Mouse (Mus musculus) hindbrain, embryonic 12.5 days (tissue): ENCODE measurements around the gene Hoxa11. TPM values are rescaled to one million over a fixed set of nuclear protein-coding genes. Genes with fewer than 3 reads are reported as not detected.

Experiments used
- ATAC-seq: fragments of 200-750 bp; cut with Nextera tagmentation; 2 replicates; pipeline ENCODE4 v1.8.0; 2017; ENCODE audit warnings: moderate TSS enrichment; ENCODE audit not compliant: low FRiP score
- H3K27ac ChIP-seq: fragments of 300-500 bp; sonication (generic); 2 replicates; pipeline ENCODE4 v1.5.1; 2016; ENCODE audit warnings: mild to moderate bottlenecking
- H3K27me3 ChIP-seq: fragments of 300-500 bp; sonication (generic); 2 replicates; pipeline ENCODE4 v1.6.1; 2016; ENCODE audit warnings: mild to moderate bottlenecking
- H3K36me3 ChIP-seq: fragments of 300-500 bp; sonication (generic); 2 replicates; pipeline ENCODE4 v1.6.1; 2016; ENCODE audit warnings: mild to moderate bottlenecking
- H3K4me1 ChIP-seq: fragments of 300-500 bp; sonication (generic); 2 replicates; pipeline ENCODE4 v1.6.1; 2016
- H3K4me2 ChIP-seq: fragments of 300-500 bp; sonication (generic); replicated peaks from 2 replicates; pipeline ENCODE4 v1.6.1; 2016; ENCODE audit warnings: mild to moderate bottlenecking
- H3K4me3 ChIP-seq: fragments of 300-500 bp; sonication (generic); 2 replicates; pipeline ENCODE4 v1.5.1; 2016; ENCODE audit warnings: mild to moderate bottlenecking
- H3K9ac ChIP-seq: fragments of 300-500 bp; sonication (generic); 2 replicates; pipeline ENCODE4 v1.6.1; 2016; ENCODE audit warnings: mild to moderate bottlenecking, moderate library complexity
- H3K9me3 ChIP-seq: fragments of 300-500 bp; sonication (generic); replicated peaks from 2 replicates; pipeline ENCODE4 v1.6.1; 2016; ENCODE audit warnings: mild to moderate bottlenecking
- WGBS: fragments of 180-500 bp; shearing (Covaris S2); methylation state at CpG from one replicate; pipeline ENCODE4 v1.1.7; 2016; 5-methylcytosine and 5-hydroxymethylcytosine counted together
- polyA plus RNA-seq: library from polyadenylated mRNA; unstranded; fragments of >200 nt; fragmentation: Nextera tagmentation; extraction: Ambion mirVana; gene quantifications from 2 replicates; pipeline ENCODE4 v1.2.1, GENCODE M21; 2016

The Hoxa11 gene
- polyA plus RNA-seq, 1 experiment from 2014 or later, result not detected

GRCm38 (mm10) chr6:52262463-52263320 lies 17.1 kb upstream of the Hoxa11 start:
- Histone ChIP-seq H3K9me3 (no peaks in the 10 kb centered on the region), H3K4me3 (no peak overlapping the region), H3K4me2 (no peak overlapping the region), H3K4me1 (peaks cover 9% of the 10 kb centered on the region), H3K36me3 (no peaks in the 10 kb centered on the region), H3K27me3 (peaks cover 89% of the 10 kb centered on the region), H3K9ac (no peak overlapping the region), H3K27ac (no peak overlapping the region)
- WGBS, result 1% methylated on average over 24 of the region's 24 CpGs
- no peak for ATAC-seq

GRCm38 (mm10) chr6:52261751-52262462 lies 16.3 kb upstream of the Hoxa11 start:
- ATAC-seq, result no peak
- H3K9ac ChIP-seq, result no peak overlapping the region
- no peak overlapping the region for H3K4me3 ChIP-seq
- 2% methylated on average over 9 of the region's 9 CpGs for WGBS
- no peaks in the 10 kb centered on the region for H3K36me3 ChIP-seq
- H3K27ac ChIP-seq, result no peak overlapping the region
- H3K4me2 ChIP-seq, result no peak overlapping the region
- H3K9me3 ChIP-seq, result no peaks in the 10 kb centered on the region
- H3K4me1 ChIP-seq, result peaks cover 9% of the 10 kb centered on the region
- peaks cover 91% of the 10 kb centered on the region for H3K27me3 ChIP-seq

- Histone ChIP-seq H3K4me2 (peak within 1 kb of the TSS; percentile 41), H3K36me3 (no peaks in the 10 kb centered on the region), H3K4me1 (peaks cover 9% of the 10 kb centered on the region), H3K4me3 (peak within 1 kb of the TSS; percentile 26), H3K27me3 (peaks cover 90% of the 10 kb centered on the region), H3K9ac (no peak within 1 kb of the TSS), H3K27ac (no peak within 1 kb of the TSS), H3K9me3 (no peaks in the 10 kb centered on the region)
- WGBS, result 2% methylated on average over 44 of the region's 72 CpGs
- no peak for ATAC-seq
Measured at GRCm38 (mm10) chr6:52260654-52261575, 15.3 kb upstream of the Hoxa11 start, which contains the start of gene Hoxa13. Gene Hoxa13, minus strand, starts transcription at chr6:52260880.

GRCm38 (mm10) chr6:52259811-52260261 lies 14.2 kb upstream of the Hoxa11 start:
- Histone ChIP-seq H3K4me2 (peak overlapping the region; percentile 41; the same call in 1 of the 2 replicates), H3K4me1 (peaks cover 9% of the 10 kb centered on the region), H3K27me3 (peaks cover 90% of the 10 kb centered on the region), H3K9ac (no peak overlapping the region), H3K4me3 (peak overlapping the region; percentile 16), H3K36me3 (no peaks in the 10 kb centered on the region), H3K9me3 (no peaks in the 10 kb centered on the region), H3K27ac (no peak overlapping the region)
- ATAC-seq, result no peak
- WGBS, result 0% methylated on average over 39 of the region's 39 CpGs

- WGBS, result under 1% methylated on average over 25 of the region's 25 CpGs
- Histone ChIP-seq H3K4me2 (0 out of 2 replicates have a peak overlapping the region, but pooled peaks have one; percentile 41), H3K4me3 (0 out of 2 replicates have a peak overlapping the region, but pooled peaks have one; percentile 16)
Measured at GRCm38 (mm10) chr6:52259081-52259790, 13.6 kb upstream of the Hoxa11 start.

GRCm38 (mm10) chr6:52256956-52257355 lies 11.3 kb upstream of the Hoxa11 start:
- Histone ChIP-seq H3K27ac (no peak overlapping the region), H3K27me3 (peaks cover 86% of the 10 kb centered on the region), H3K4me1 (peaks cover 12% of the 10 kb centered on the region), H3K4me3 (no peak overlapping the region), H3K9me3 (no peaks in the 10 kb centered on the region), H3K4me2 (no peak overlapping the region), H3K9ac (no peak overlapping the region), H3K36me3 (no peaks in the 10 kb centered on the region)
- WGBS, result under 1% methylated on average over 6 of the region's 6 CpGs
- ATAC-seq, result no peak

More at GRCm38 (mm10) chr6:52259081-52259790, 13.6 kb upstream of the Hoxa11 start:
- Histone ChIP-seq H3K27ac (no peak overlapping the region), H3K36me3 (no peaks in the 10 kb centered on the region), H3K9ac (no peak overlapping the region), H3K9me3 (no peaks in the 10 kb centered on the region), H3K4me1 (peaks cover 9% of the 10 kb centered on the region), H3K27me3 (peaks cover 86% of the 10 kb centered on the region)
- no peak for ATAC-seq

GRCm38 (mm10) chr6:52253511-52254500 lies 8.2 kb upstream of the Hoxa11 start:
- no peak for ATAC-seq
- Histone ChIP-seq H3K4me1 (0 out of 2 replicates have a peak, but pooled peaks cover 2% of the 10 kb centered on the region), H3K9me3 (no peaks in the 10 kb centered on the region), H3K27me3 (peaks cover 92% of the 10 kb centered on the region), H3K4me2 (no peak overlapping the region), H3K9ac (no peak overlapping the region), H3K4me3 (no peak overlapping the region), H3K27ac (no peak overlapping the region), H3K36me3 (no peaks in the 10 kb centered on the region)
- 1% methylated on average over 59 of the region's 59 CpGs for WGBS

- no peak for ATAC-seq
- Histone ChIP-seq H3K27me3 (peaks cover 92% of the 10 kb centered on the region), H3K4me1 (0 out of 2 replicates have a peak, but pooled peaks cover 2% of the 10 kb centered on the region), H3K9me3 (no peaks in the 10 kb centered on the region), H3K36me3 (no peaks in the 10 kb centered on the region), H3K4me2 (no peak overlapping the region), H3K27ac (no peak overlapping the region), H3K4me3 (no peak overlapping the region), H3K9ac (no peak overlapping the region)
- under 1% methylated on average over 35 of the region's 35 CpGs for WGBS
Measured at GRCm38 (mm10) chr6:52252775-52253376, 7.3 kb upstream of the Hoxa11 start.

GRCm38 (mm10) chr6:52252016-52252774 lies 6.6 kb upstream of the Hoxa11 start:
- Histone ChIP-seq H3K36me3 (no peaks in the 10 kb centered on the region), H3K27me3 (peaks cover 93% of the 10 kb centered on the region), H3K4me1 (0 out of 2 replicates have a peak, but pooled peaks cover 2% of the 10 kb centered on the region), H3K27ac (no peak overlapping the region), H3K4me2 (no peak overlapping the region), H3K9me3 (no peaks in the 10 kb centered on the region), H3K4me3 (no peak overlapping the region), H3K9ac (no peak overlapping the region)
- ATAC-seq, result no peak
- under 1% methylated on average over 24 of the region's 24 CpGs for WGBS
